Mouse (Mus musculus) MEL (cell line): ENCODE results near the gene Smc5.

Experiments used
- CHD1 ChIP-seq: IDR thresholded peaks from 2 replicates; pipeline ENCODE4 v1.6.1; 2012; ENCODE audit warnings: low read depth, mild to moderate bottlenecking, inconsistent platforms, low read length, improper control_type of control experiment
- CTCF ChIP-seq, 3 experiments: IDR thresholded peaks in 2 of 3; conservative IDR thresholded peaks in 1 of 3; 2 replicates each; pipeline ENCODE4 v1.5.1; 2011 to 2012; ENCODE audit warnings: low read length in 3 of 3, low read depth in 2 of 3, mild to moderate bottlenecking in 2 of 3, improper control_type of control experiment in 1 of 3, inconsistent platforms in 1 of 3, mixed read lengths in 1 of 3, moderate library complexity in 1 of 3; ENCODE audit not compliant: control insufficient read depth in 1 of 3, insufficient read depth in 1 of 3, poor library complexity in 1 of 3, severe bottlenecking in 1 of 3
- EP300 ChIP-seq, 2 experiments: IDR thresholded peaks; 2 replicates each; pipeline ENCODE4 v1.6.1; 2011; ENCODE audit warnings: improper control_type of control experiment in 2 of 2, low read length in 2 of 2, low read depth in 1 of 2, mild to moderate bottlenecking in 1 of 2
- GATA1 ChIP-seq: IDR thresholded peaks from 2 replicates; pipeline ENCODE4 v1.6.1; 2011; ENCODE audit warnings: low read depth, low read length, improper control_type of control experiment
- MAFK ChIP-seq: IDR thresholded peaks from 2 replicates; pipeline ENCODE4 v1.6.1; 2011; ENCODE audit warnings: low read depth, mild to moderate bottlenecking, low read length, improper control_type of control experiment, borderline replicate concordance
- MAX ChIP-seq: IDR thresholded peaks from 2 replicates; pipeline ENCODE4 v1.6.1; 2011; ENCODE audit warnings: low read length, improper control_type of control experiment
- NELFE ChIP-seq: IDR thresholded peaks from 2 replicates; pipeline ENCODE4 v1.6.1; 2011; ENCODE audit warnings: low read depth, low read length, improper control_type of control experiment
- POLR2A ChIP-seq, 2 experiments: IDR thresholded peaks; 2 replicates each; pipeline ENCODE4 v1.6.1; 2011 to 2012; ENCODE audit warnings: low read length in 2 of 2, mild to moderate bottlenecking in 2 of 2, control low read depth in 1 of 2, improper control_type of control experiment in 1 of 2, low read depth in 1 of 2, moderate library complexity in 1 of 2; ENCODE audit not compliant: control insufficient read depth in 1 of 2, insufficient read depth in 1 of 2, poor library complexity in 1 of 2
- POLR2AphosphoS2 ChIP-seq: IDR thresholded peaks from 2 replicates; pipeline ENCODE4 v1.6.1; 2011; ENCODE audit warnings: low read length, improper control_type of control experiment
- TCF12 ChIP-seq: IDR thresholded peaks from 2 replicates; pipeline ENCODE4 v1.6.1; 2014; ENCODE audit warnings: low read depth, mild to moderate bottlenecking, inconsistent platforms, low read length, improper control_type of control experiment, moderate library complexity
- ZNF384 ChIP-seq: IDR thresholded peaks from 2 replicates; pipeline ENCODE4 v1.6.1; 2012; ENCODE audit warnings: low read depth, mild to moderate bottlenecking, inconsistent platforms, low read length, improper control_type of control experiment

- TF ChIP-seq POLR2AphosphoS2 (no peak), CTCF (IDR thresholded peaks at IDR 0.05 in 2 of 3, conservative IDR thresholded peaks at IDR 0.05 in 1 of 3; ENCODE audit: control insufficient read depth in 1 of 3, insufficient read depth in 1 of 3, low read depth in 2 of 3, low read length in 3 of 3, poor library complexity in 1 of 3, severe bottlenecking in 1 of 3) (no peak), MAX (no peak), ZNF384 (no peak), CHD1 (no peak), GATA1 (no peak), TCF12 (no peak), NELFE (no peak), MAFK (no peak), EP300 (IDR thresholded peaks at IDR 0.05; ENCODE audit: low read depth in 1 of 2, low read length in 2 of 2) (no peak), POLR2A (IDR thresholded peaks at IDR 0.05; ENCODE audit: control insufficient read depth in 1 of 2, insufficient read depth in 1 of 2, low read depth in 1 of 2, low read length in 2 of 2, poor library complexity in 1 of 2) (no peak)
These were observed 109.0 kb downstream of the Smc5 start for GRCm38 (mm10) chr19:23164651-23165240.
